Mouse (Mus musculus) G1E-ER4 (cell line): ENCODE results near the gene Sphk2. TPM values are rescaled to one million over a fixed set of nuclear protein-coding genes. Genes with fewer than 3 reads are reported as not detected.

Source experiments
- GATA1 ChIP-seq: IDR thresholded peaks from one replicate; pipeline ENCODE4 v1.8.0; 2012; ENCODE audit warnings: low read length, inconsistent platforms
- polyA plus RNA-seq: library from polyadenylated mRNA; stranded (reverse); fragments of >175 nt; gene quantifications from 2 replicates; pipeline ENCODE4 v1.2.3, GENCODE M21; 2012

The Sphk2 gene
- polyA plus RNA-seq, 1 experiment = 172 TPM

DNA sequence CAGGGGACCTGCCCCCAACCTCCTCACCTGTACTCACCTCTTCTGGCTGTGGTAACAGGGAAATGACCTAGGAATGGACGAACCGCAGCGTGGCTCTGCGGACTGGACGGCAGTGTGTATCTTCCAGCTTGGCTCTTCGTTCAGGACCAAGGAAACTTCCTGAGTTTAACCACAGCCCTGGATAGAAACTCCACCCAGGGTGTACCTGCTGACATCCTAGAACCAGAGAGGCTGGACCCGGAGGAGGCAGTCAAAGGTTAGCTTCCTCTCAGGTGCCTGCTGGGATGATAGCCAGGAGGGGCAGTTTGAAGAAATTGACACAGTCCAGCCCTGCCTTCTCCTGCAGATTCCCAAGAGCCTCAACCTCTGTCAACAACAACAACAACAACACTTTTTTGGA, 51.6 kb downstream of the Sphk2 start, which contains the start of gene Fut2:
TSS of gene Fut2 (minus strand) at position 234 of the 400 bp plus-strand sequence.
- TF ChIP-seq GATA1 = no peak

DNA sequence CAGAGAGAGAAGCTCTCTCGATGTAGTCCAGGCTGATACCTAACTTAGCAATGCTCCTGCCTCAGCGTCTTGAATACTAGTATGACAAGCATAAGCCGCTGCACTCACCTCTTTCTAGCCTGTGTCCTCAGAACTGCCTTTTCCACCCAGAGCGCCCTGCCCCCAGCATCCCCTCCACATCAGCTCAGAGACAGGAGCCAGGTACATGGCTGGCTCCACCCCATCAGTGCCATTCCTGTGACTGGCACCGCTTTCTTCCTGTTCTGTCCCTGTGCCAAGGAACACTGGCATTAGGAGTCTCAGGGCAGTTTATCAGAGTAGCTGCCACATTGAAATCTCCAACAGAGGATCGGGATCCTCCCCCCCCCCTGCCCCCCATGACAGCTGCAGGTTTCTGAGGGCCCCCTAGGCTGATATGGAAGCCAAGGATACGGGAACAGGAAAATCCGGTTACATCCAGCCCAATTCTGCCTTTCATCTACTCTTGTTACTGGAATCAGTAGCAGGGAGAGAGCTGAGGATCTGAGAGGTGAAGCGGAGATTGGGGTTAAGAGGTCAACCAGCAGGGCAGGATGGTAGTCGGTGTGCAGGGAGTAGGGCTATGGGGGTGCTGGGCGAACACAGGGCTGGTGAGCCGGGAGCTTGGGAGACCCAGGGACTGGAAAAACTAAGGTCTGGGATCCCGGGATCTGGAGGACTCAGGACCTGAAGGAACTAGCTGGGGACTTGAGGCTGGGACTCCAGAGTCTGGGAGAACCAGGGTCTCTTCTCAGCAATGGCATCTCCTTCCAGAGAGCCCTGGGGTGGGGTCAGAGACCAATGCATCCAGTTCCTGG, 52.3 kb downstream of the Sphk2 start:
- TF ChIP-seq GATA1 = no peak

DNA sequence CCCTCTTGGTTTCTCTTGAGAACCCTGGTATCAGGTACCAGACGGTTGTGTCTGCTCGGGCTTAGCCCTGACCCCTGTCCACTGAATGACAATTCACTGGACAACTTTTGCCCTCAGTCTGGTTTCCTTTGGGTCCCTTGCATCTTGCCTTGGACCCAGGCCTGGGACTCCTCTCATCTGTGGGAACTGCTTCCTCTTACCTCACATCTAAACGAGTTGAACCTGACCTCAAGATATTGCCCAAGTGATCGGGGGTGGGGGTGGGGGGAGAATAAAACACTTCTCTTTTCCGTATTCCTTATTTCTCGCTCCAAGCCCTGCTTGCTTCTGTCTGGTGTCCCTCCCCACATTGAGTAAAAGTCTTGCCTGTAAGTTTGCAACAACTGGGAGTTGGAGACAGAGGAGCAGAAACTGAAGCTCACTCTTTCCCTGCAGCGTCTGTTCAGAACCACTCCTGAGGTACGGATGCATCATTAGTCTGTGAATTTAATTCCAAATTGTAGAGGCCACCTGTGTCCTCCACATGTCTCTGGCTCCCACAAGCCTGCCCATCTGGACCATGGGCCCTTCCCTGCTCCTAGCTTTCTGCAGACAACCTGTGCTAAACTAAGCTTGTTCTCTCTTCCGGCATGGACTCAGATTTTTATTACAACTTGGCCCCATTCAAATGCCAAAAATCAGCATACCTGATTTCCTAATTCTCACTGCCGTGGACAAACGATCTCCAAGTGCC, 56.9 kb downstream of the Sphk2 start:
- no peak for TF ChIP-seq GATA1

Other genes with a start within 250 kb of the Sphk2 start
- 1.7 and 2.0 TPM in 2 replicates for gene Tulp2, start 236.1 kb downstream of the Sphk2 start, polyA plus RNA-seq
- not detected in 2 replicates for gene Gm45808, start 231.2 kb downstream of the Sphk2 start, polyA plus RNA-seq
- 0.29 and 0.49 TPM in 2 replicates for gene Dhdh, start 229.2 kb downstream of the Sphk2 start, polyA plus RNA-seq
- 1,038 and 1,233 TPM in 2 replicates for gene Nucb1, start 207.6 kb downstream of the Sphk2 start, polyA plus RNA-seq
- gene Ppp1r15a, start 191.7 kb downstream of the Sphk2 start, polyA plus RNA-seq = 87.1 and 135 TPM in 2 replicates
- 1.2 and 1.8 TPM in 2 replicates for gene Plekha4, start 191.7 kb downstream of the Sphk2 start, polyA plus RNA-seq
- 10.6 and 11.5 TPM in 2 replicates for gene Hsd17b14, start 163.1 kb downstream of the Sphk2 start, polyA plus RNA-seq
- gene Bcat2, start 147.8 kb downstream of the Sphk2 start, polyA plus RNA-seq = 83.5 and 192 TPM in 2 replicates
- gene Fgf21, start 102.5 kb downstream of the Sphk2 start, polyA plus RNA-seq = not detected in 2 replicates
- gene Fut1, start 100.7 kb downstream of the Sphk2 start, polyA plus RNA-seq = not detected in 2 replicates
- 0.11 and 0.14 TPM in 2 replicates for gene Izumo1, start 96.2 kb downstream of the Sphk2 start, polyA plus RNA-seq
- gene Rasip1, start 90.5 kb downstream of the Sphk2 start, polyA plus RNA-seq = 1.2 and 1.6 TPM in 2 replicates
- gene Mamstr, start 78.0 kb downstream of the Sphk2 start, polyA plus RNA-seq = not detected in 2 replicates
- gene Fut2, start 51.6 kb downstream of the Sphk2 start, polyA plus RNA-seq = not detected in 2 replicates
- gene Ntn5, start 34.0 kb downstream of the Sphk2 start, polyA plus RNA-seq = 0.11 TPM in 1 of 2 replicates, not detected in the other
- gene Sec1, start 23.6 kb downstream of the Sphk2 start, polyA plus RNA-seq = not detected in 2 replicates
- 0.37 and 0.79 TPM in 2 replicates for gene Car11, start 18.2 kb downstream of the Sphk2 start, polyA plus RNA-seq
- 22.4 and 28.4 TPM in 2 replicates for gene Dbp, start 12.9 kb downstream of the Sphk2 start, polyA plus RNA-seq
- gene Rpl18, start 2.5 kb downstream of the Sphk2 start, polyA plus RNA-seq = 18,264 and 20,873 TPM in 2 replicates
- 1.2 TPM in 2 replicates for gene Fam83e, start 3.2 kb upstream of the Sphk2 start, polyA plus RNA-seq
- not detected in 2 replicates for gene Spaca4, start 7.8 kb upstream of the Sphk2 start, polyA plus RNA-seq
- 0.03 and 0.04 TPM in 2 replicates for gene Lmtk3, start 65.7 kb upstream of the Sphk2 start, polyA plus RNA-seq
- not detected in 2 replicates for gene Sult2b1, start 66.7 kb upstream of the Sphk2 start, polyA plus RNA-seq
- 117 and 133 TPM in 2 replicates for gene Cyth2, start 96.6 kb upstream of the Sphk2 start, polyA plus RNA-seq
- 1.1 and 1.3 TPM in 2 replicates for gene Kcnj14, start 106.8 kb upstream of the Sphk2 start, polyA plus RNA-seq
- gene Grwd1, start 112.9 kb upstream of the Sphk2 start, polyA plus RNA-seq = 126 and 128 TPM in 2 replicates
- gene Kdelr1, start 154.8 kb upstream of the Sphk2 start, polyA plus RNA-seq = 249 and 281 TPM in 2 replicates
- 0.02 TPM in 2 replicates for gene Grin2d, start 160.4 kb upstream of the Sphk2 start, polyA plus RNA-seq
- gene Syngr4, start 178.7 kb upstream of the Sphk2 start, polyA plus RNA-seq = 80.3 and 80.6 TPM in 2 replicates
- gene Tmem143, start 178.9 kb upstream of the Sphk2 start, polyA plus RNA-seq = 44.3 and 60.2 TPM in 2 replicates
- gene Emp3, start 203.4 kb upstream of the Sphk2 start, polyA plus RNA-seq = 1.4 and 2.5 TPM in 2 replicates
- not detected in 2 replicates for gene Ccdc114, start 206.1 kb upstream of the Sphk2 start, polyA plus RNA-seq